Mouse (Mus musculus) thymus, postnatal 0 days (tissue): Measurements from ENCODE around the gene Bpifb6. TPM values are rescaled to one million over a fixed set of nuclear protein-coding genes. Genes with fewer than 3 reads are reported as not detected.

Experiments
- polyA plus RNA-seq: library from polyadenylated mRNA; unstranded; fragments of >200 nt; fragmentation: Nextera tagmentation; extraction: Ambion mirVana; gene quantifications from 2 replicates; pipeline ENCODE4 v1.2.1, GENCODE M21; 2015

Bpifb6 gene
- polyA plus RNA-seq, 1 experiment from 2014 or later = not detected

Other genes with a start within 250 kb of the Bpifb6 start
- not detected in 2 replicates for gene Dnmt3c, start 203.7 kb upstream of the Bpifb6 start, polyA plus RNA-seq
- gene Mapre1, start 159.1 kb upstream of the Bpifb6 start, polyA plus RNA-seq = 281 and 293 TPM in 2 replicates
- 0.57 and 0.85 TPM in 2 replicates for gene Efcab8, start 120.5 kb upstream of the Bpifb6 start, polyA plus RNA-seq
- gene Sun5, start 29.3 kb upstream of the Bpifb6 start, polyA plus RNA-seq = not detected in 2 replicates
- 0.22 and 0.33 TPM in 2 replicates for gene Bpifb2, start 25.3 kb upstream of the Bpifb6 start, polyA plus RNA-seq
- gene Bpifb3, start 17.8 kb downstream of the Bpifb6 start, polyA plus RNA-seq = 0.44 and 0.51 TPM in 2 replicates
- gene Bpifb4, start 37.8 kb downstream of the Bpifb6 start, polyA plus RNA-seq = 0.10 and 0.19 TPM in 2 replicates
- gene Bpifa6, start 74.6 kb downstream of the Bpifb6 start, polyA plus RNA-seq = 0.10 and 0.17 TPM in 2 replicates
- 0.18 and 0.22 TPM in 2 replicates for gene Bpifa2, start 107.9 kb downstream of the Bpifb6 start, polyA plus RNA-seq
- gene Bpifa3, start 229.9 kb downstream of the Bpifb6 start, polyA plus RNA-seq = not detected in 2 replicates
- 185 and 212 TPM in 2 replicates for gene Bpifa1, start 242.5 kb downstream of the Bpifb6 start, polyA plus RNA-seq